Mouse (Mus musculus): Measurements from ENCODE around the gene Pla2g10.
"Not testable (repeated sequence)": the region's sequence is repeated elsewhere in the genome, so short reads cannot be mapped to it uniquely, and the experiment has no call there.

The Pla2g10 gene

GRCm38 (mm10) chr16:13730285-13731255 lies at the start of gene Pla2g10:
TSS of gene Pla2g10 (minus strand) at chr16:13730983.
- DNase-seq (ENCODE audit: low read depth, low spot score): no peak

DNA sequence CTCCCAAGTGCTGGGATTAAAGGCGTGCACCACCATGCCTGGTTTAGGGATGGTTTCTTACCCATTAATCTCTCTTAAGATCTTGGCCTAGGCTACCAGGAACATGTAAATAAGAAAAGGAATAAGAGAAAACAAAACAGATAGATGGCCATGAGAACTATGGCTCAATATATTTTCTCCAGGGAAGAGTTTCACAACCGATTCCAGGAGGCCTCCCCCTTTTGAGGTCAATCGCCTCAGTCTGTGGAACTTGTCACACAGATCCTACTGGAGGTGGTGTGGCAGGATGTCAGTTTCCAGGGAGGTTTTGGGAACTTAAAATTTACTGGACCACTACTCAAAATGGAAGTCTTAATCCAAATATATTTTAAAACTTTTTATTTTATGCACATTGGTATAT lies 43.9 kb upstream of the Pla2g10 start:
- not testable (repeated sequence) for DNase-seq (ENCODE audit: low read depth, low spot score)

GRCm38 (mm10) chr16:13774011-13774410 lies 43.2 kb upstream of the Pla2g10 start:
- DNase-seq (ENCODE audit: low read depth, low spot score): not testable (repeated sequence)

DNA sequence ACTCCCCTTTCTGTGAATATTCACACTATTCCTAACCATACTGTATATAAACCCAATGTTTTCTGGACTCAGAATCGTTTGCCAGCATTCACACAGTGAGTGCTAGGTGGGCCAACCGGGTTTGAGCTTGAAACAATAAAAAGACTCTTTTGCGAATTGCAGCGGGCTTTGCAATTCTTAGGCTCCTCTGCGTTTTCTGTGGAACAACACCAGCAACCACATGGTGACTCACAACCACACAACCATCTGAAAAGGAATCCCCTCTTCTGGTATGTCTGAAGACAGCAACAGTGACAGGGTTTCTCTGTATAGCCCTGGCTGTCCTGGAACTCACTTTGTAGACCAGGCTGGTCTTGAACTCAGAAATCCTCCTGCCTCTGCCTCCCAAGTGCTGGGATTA lies 41.3 kb upstream of the Pla2g10 start:
- not testable (repeated sequence) for DNase-seq (ENCODE audit: low read depth, low spot score)

DNA sequence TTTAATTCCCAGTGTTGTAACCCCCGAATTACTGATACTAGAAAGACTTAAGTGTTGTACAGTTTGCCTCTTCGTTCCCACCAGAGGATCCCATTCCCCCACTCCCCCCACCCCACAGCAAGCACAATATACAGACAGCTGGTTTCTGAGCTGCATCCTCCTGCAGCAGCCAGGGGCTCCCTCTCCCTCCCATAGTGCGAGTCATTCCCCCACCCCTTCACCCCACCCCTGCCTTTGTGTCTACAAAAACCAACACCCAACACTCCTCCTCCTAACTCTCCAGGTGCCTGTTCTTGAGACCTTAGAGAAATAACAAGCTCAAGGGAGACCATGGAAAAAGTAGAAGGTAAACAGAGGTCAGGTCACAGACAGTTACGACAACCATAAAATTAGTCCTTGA lies 40.8 kb upstream of the Pla2g10 start:
- DNase-seq (ENCODE audit: low read depth, low spot score): not testable (repeated sequence)

GRCm38 (mm10) chr16:13766367-13766766 lies 35.6 kb upstream of the Pla2g10 start:
- DNase-seq (ENCODE audit: low read depth, low spot score): no peak

DNA sequence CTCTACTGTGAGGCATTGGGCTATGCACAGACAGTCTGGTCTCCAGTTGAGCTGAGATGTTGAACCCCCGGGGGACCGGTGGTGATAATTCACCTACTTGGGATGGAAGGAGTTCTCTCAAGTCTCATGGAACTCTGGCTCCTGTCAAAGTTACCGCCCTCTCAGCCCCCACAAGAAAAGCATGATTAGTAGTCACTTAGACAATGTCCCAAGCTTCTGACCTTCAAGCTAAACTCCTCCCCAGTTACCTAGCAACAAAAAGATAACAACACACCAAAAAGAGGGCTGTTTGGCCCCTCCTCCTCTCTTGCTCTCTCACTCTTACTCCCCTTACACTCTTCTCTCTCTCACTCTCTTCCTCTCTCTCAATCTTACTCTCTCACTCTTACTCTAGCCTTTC lies 33.7 kb upstream of the Pla2g10 start:
- DNase-seq (ENCODE audit: low read depth, low spot score): no peak

- DNase-seq (ENCODE audit: low read depth, low spot score): not testable (repeated sequence)
Observed at GRCm38 (mm10) chr16:13762807-13763206, 32.0 kb upstream of the Pla2g10 start.

GRCm38 (mm10) chr16:13757823-13758222 lies 27.0 kb upstream of the Pla2g10 start:
- no peak for DNase-seq (ENCODE audit: low read depth, low spot score)

- peak; percentile 94 for DNase-seq (ENCODE audit: low read depth, low spot score)
Observed at GRCm38 (mm10) chr16:13754400-13755190, 23.8 kb upstream of the Pla2g10 start.

DNA sequence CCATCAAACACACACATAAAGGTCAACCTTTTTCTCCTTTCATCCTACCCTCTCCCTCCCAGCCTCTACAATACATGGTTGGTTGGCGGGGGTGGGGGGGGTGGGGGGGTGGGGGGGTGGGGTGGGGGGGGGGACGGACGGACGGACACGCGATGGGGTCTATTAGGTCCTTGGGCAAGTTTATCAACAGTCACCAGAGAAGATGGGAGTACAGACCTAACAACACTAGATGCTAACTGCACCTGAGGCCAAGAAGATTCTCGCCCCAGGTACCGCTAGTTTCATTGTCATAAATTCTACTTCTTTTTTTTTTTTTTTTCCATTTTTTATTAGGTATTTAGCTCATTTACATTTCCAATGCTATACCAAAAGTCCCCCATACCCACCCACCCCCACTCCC lies 23.2 kb upstream of the Pla2g10 start:
- no peak for DNase-seq (ENCODE audit: low read depth, low spot score)

DNA sequence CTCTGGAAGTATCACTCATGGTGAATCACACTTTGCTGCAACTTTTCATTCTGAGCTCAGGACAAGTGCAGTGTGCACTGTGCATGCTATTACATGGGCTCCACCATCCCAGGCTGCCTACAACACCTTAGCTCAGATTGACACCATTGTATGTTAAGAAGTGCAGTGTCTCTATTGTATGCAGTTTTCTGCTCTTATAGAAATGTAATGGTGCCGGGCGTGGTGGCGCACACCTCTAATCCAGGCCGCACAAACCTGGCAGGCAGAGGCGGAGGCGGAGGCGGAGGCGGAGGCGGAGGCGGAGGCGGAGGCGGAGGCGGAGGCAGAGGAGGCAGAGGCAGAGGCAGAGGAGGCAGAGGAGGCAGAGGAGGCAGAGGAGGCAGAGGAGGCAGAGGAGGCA lies 19.8 kb upstream of the Pla2g10 start:
- DNase-seq (ENCODE audit: low read depth, low spot score): no peak

- DNase-seq (ENCODE audit: low read depth, low spot score): no peak
Observed at GRCm38 (mm10) chr16:13749981-13750380, 19.2 kb upstream of the Pla2g10 start.

GRCm38 (mm10) chr16:13749306-13749705 lies 18.5 kb upstream of the Pla2g10 start:
- no peak for DNase-seq (ENCODE audit: low read depth, low spot score)

DNA sequence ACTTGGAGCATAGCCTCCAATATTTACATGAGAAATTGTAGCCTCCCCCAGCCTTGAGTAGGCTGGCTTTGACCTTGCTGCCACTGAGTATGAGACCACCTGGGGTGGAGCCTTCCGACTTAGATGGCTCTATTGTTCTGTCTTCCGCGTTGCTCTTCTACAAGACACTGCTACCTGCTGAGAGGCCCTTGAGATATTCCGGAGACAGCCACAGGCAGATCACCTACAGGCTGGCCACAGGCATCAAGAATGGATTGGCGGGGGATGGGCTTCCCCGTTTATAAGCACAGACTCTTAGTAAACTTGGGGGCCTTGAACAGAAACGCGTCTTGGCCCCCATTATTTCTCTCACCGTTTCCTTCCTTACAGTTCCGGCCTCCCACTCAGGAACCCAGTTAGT lies 18.0 kb upstream of the Pla2g10 start:
- not testable (repeated sequence) for DNase-seq (ENCODE audit: low read depth, low spot score)

DNA sequence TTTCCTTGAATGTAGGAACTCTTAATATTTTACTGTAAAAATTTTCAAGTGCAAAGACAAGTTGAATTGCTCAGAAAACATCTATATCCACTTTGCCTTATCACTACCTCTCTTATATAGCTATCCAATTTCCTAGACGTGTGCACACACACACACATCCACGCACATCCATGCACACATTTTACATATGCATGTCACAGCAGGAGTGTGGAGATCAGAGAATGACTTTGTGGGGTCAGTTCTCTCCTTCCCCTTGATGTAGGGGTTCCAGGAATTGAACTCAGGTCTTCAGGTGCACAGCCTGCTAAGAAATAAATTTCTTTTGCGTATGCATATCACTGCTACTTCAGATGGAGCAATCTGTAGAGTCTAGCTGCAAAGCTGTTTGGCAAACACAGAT lies 17.3 kb upstream of the Pla2g10 start:
- no peak for DNase-seq (ENCODE audit: low read depth, low spot score)

GRCm38 (mm10) chr16:13747708-13748107 lies 16.9 kb upstream of the Pla2g10 start:
- no peak for DNase-seq (ENCODE audit: low read depth, low spot score)

GRCm38 (mm10) chr16:13740844-13741243 lies 10.1 kb upstream of the Pla2g10 start:
- no peak for DNase-seq (ENCODE audit: low read depth, low spot score)

DNA sequence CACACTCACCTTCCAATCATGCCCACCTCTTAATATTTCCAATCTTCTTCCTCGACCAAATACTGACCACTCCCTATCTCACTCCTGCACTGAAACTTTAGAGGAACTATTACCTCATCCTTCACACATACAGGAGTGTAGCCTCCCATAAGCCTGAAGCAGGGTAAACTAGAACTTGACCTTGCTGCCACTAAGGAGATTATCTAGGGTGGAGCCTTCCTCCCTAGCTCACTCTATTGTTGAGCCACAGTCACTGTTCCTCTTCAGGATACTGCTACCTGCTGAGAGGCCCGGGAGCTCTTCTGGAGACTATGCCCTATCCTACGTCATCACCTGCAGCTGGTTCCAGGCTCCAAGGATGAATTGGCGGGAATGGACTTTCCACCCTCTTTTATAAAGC lies 8.3 kb upstream of the Pla2g10 start:
- not testable (repeated sequence) for DNase-seq (ENCODE audit: low read depth, low spot score)

DNA sequence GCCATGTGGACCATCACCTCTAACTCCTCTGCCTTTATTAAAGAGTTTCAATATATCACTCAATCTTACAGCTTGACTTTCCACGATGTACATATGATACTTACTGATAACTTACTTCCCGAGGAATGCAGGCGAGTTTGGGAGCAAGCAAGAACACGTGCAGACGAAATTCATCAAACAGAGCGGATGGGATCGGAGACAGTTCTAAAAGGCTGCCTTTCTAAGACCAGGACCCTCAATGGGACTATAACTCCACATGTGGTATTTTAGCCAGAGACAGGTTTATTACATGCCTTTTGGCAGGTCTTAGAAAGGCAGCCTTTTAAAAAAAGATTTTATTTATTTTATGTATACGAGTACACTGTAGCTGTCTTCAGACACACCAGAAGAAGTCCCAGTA lies 5.2 kb upstream of the Pla2g10 start:
- no peak for DNase-seq (ENCODE audit: low read depth, low spot score)

DNA sequence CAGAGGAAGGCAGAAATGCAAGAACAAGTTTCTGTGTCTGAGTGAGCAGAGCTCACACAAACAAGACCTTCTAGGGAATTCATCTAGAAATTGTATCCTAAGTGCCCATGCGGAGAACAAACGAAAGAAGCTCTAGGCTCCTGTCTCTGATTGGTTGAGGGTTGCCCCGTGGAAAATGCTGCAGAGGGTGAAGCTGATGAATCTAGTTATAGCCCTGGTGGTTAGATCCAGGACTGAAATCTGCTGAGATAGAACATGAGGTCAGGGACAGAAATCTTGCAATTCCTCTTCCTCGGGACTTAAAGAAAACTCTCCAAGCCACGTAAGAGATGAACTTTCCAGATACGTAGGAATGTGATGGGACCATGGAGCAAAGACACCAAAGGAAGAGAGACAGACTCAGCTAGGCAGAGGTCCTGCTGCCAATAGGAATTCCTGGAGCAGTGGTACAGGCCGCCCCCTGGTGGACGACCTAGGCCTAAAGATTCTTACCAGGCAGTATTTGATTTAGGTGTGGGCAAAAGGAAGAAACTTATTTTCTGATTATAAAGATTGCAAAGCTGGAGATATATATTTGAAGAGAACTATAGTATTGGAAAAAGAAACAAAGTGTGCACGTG lies 2.8 kb upstream of the Pla2g10 start:
- peak; percentile 47 for DNase-seq (ENCODE audit: low read depth, low spot score)

DNA sequence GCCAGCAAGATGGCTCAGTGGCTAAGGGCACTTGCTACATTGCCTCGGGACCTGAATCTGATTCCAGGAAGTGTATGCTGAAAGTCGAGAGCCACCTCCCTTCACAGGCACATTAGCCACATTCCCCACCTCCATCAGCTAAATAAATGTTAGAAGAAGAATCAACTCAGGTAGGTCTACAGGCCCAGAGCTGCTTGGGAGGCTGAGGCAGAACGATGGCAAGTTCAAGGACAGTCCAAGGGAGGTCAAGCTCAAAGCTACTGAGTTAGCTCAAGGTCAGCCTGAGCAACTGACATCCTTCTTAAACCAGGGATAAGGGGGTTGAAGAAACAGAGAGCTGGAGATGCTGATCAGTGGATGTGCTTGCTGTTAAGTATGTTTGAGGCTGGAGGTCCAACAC lies 2.0 kb upstream of the Pla2g10 start:
- DNase-seq (ENCODE audit: low read depth, low spot score): no peak
